Mouse (Mus musculus) brown adipose tissue, adult 24 weeks (tissue): Measurements from ENCODE around the gene Spag4. TPM values are rescaled to one million over a fixed set of nuclear protein-coding genes. Genes with fewer than 3 reads are reported as not detected.
A peak's percentile ranks its signal among the peaks of the same experiment; 100 is the strongest.

Experiments used
- H3K27ac ChIP-seq: fragments of 200-500 bp; replicated peaks from 2 replicates; pipeline ENCODE4 v1.5.1; 2012; ENCODE audit warnings: low read depth, mild to moderate bottlenecking, low read length
- H3K4me1 ChIP-seq: fragments of 200-500 bp; 2 replicates; pipeline ENCODE4 v1.6.1; 2012; ENCODE audit warnings: low read length, mixed read lengths; ENCODE audit not compliant: control insufficient read depth, insufficient read depth, insufficient read length
- H3K4me3 ChIP-seq: fragments of 200-500 bp; 2 replicates; pipeline ENCODE4 v1.5.1; 2012; ENCODE audit warnings: low read depth, mild to moderate bottlenecking, low read length, moderate library complexity; ENCODE audit not compliant: insufficient read depth
- polyA plus RNA-seq: library from polyadenylated mRNA; stranded (reverse); fragments of >200 nt; gene quantifications from 2 replicates; pipeline ENCODE4 v1.2.4, GENCODE M21; 2012; ENCODE audit not compliant: missing spikeins, insufficient read depth, insufficient read length

Spag4 gene
- 4.0 and 5.4 TPM in 2 replicates for polyA plus RNA-seq

DNA sequence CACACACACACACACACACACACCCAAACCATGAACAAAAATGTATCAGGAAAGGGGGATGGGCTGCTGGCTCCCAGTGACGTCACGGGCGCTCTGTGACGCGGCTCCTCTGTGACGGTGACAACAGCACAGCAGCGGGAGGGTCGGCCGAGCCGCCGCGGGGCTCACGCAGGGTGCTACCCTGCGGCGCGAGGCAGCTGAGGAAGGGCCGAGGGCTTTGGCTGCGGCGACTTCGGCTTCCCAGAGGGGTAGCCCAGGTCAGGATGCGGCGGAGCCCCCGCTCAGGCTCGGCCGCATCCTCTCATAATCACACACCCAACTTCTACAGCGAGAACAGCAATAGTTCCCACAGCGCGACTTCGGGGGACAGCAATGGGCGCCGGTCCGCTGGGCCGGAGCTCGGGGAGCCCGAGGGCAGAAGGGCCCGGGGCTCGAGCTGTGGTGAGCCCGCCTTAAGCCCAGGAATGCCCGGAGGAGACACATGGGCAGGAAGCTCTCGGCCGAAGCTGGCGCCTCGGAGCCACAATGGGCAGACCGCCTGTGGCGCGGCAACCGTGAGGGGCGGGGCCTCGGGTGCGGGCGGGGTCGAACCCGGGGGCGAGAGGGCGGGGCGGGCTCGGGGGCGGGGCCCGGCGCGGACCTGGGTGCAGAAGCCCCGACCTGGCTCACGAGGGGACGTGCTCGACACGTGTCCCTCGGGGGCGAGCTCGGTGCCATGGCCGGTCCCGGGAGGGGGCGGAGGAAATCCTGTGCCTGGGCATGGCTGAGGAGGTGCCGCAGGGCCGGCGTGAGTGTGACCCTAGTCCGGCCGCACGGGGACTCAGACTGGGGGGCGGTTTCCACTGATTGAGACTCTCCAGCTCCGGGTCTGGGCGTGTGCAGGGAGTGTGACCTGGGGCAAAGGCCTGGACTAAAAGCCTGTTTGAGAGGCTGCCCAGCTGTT lies at the start of gene Spag4:
Spag4 (plus strand) TSS at position 77 of the 943 bp plus-strand sequence.
- H3K4me3 ChIP-seq: peak within 1 kb of the TSS; percentile 74
- H3K4me1 ChIP-seq: no peaks in the 10 kb centered on the region
- no peak within 1 kb of the TSS for H3K27ac ChIP-seq

DNA sequence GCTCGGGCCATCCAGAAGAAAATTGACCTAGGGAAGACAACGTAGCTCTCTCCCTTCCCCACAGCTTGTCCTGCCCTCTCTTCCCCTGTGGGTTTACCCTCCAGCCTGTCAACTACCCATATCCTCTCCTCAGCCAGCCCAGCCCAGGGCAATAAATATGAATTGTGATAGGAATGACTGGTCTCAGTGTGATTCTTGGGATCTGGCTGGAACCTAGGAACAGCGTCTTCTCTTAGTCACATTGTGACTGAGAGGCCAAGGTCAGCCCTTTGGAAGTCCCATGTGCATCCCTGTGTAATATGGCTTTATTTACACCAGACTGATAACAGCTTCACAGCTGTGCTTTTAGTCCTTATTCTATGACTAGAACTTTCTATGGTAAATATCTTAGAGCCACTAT lies 46.9 kb upstream of the Spag4 start:
- Histone ChIP-seq H3K4me1 (no peaks in the 10 kb centered on the region), H3K4me3 (no peak overlapping the region), H3K27ac (no peak overlapping the region)

- Histone ChIP-seq H3K4me3 (no peak overlapping the region), H3K27ac (no peak overlapping the region), H3K4me1 (no peaks in the 10 kb centered on the region)
Measured at GRCm38 (mm10) chr2:156021219-156021618, 43.8 kb upstream of the Spag4 start.

DNA sequence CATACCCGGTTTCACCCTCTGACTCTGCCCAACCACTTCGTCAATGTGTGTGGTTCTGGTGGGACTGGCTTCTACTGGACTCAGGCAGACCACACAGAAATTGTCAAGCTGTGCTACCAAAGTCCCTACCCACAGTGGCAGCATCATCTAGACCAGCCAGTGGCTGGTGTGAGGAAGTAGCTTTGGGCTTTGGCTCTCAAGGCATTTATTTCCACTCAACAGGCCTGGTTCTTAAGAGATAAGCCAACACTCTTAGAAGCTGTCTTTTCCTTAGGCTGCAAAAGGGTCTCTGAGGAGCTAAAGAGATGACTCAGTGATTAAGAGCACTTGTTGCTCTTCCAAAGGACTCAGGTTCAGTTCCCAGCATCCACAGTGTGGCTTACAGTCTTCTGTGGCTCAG lies 43.2 kb upstream of the Spag4 start:
- no peak overlapping the region for H3K27ac ChIP-seq
- H3K4me3 ChIP-seq: no peak overlapping the region
- H3K4me1 ChIP-seq: no peaks in the 10 kb centered on the region

DNA sequence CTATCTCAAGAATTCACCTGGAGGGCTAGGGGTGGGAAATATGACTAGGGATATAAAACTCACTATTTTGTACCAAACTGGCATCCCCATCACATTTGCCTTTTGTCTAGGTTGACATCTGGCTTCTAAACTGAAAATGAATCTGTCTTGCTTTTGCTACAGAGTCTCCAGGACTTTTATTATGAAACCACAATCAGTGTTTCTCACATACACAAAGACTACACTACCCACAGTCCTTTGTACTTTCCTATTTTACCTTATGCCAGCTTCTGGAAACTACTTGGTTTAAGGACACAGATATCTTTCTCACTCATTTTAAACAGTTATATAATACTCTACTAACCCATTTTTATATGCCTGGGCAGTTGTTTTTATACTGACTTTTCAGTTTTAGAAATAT lies 39.5 kb upstream of the Spag4 start:
- Histone ChIP-seq H3K27ac (no peak overlapping the region), H3K4me1 (no peaks in the 10 kb centered on the region), H3K4me3 (no peak overlapping the region)

DNA sequence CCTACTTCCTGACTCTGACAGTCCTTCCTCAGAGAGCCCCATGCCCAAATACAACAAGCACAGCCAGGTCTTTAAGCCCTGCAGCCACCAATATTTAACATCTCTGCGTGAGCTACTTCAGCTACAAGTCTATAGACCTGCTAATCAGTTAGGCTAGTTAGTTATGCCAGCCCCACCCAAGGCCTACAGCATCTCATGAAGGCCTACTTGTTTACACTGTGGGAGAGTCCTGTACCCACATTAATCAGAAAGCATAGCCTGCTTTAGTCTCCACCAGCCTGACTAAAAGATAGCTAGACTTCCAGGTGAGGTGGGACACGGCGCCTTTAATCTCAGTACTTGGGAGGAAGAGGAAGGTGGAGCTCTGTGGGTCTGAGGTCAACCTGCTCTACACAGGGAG lies 25.6 kb upstream of the Spag4 start:
- H3K4me1 ChIP-seq: no peaks in the 10 kb centered on the region
- H3K4me3 ChIP-seq: no peak overlapping the region
- no peak overlapping the region for H3K27ac ChIP-seq

DNA sequence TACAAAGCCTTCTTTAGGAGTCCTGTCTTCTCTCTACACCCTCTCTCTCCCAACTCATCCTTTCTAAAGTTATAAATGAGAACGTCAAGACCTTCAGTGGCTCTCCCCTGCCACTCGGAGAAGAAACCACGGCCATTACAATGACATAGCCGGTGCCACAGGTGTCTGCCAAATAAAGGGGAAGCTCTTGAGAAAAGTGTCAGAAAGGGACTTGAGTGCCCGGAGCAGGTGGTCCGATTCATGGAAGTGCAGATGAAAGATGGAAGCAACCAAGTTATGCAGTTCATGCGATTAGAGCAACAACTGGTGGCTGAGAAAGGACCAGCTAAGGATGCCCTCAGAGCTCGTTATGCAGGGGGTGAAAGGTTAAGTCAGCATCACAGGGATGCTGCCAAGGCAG lies 22.1 kb upstream of the Spag4 start:
- no peak overlapping the region for H3K27ac ChIP-seq
- H3K4me3 ChIP-seq: no peak overlapping the region

GRCm38 (mm10) chr2:156047929-156048328 lies 17.0 kb upstream of the Spag4 start:
- H3K4me3 ChIP-seq: no peak overlapping the region
- H3K4me1 ChIP-seq: no peaks in the 10 kb centered on the region

More for the DNA sequence above, 22.1 kb upstream of the Spag4 start:
- no peaks in the 10 kb centered on the region for H3K4me1 ChIP-seq

GRCm38 (mm10) chr2:156052816-156053215 lies 12.2 kb upstream of the Spag4 start, which contains the start of gene Fer1l4:
Gene Fer1l4 (minus strand): TSS chr2:156052947.
- no peak within 1 kb of the TSS for H3K27ac ChIP-seq
- H3K4me3 ChIP-seq: no peak within 1 kb of the TSS
- no peaks in the 10 kb centered on the region for H3K4me1 ChIP-seq

More at GRCm38 (mm10) chr2:156047929-156048328, 17.0 kb upstream of the Spag4 start:
- H3K27ac ChIP-seq: no peak overlapping the region

- Histone ChIP-seq H3K4me3 (peak overlapping the region; percentile 68), H3K27ac (no peak overlapping the region), H3K4me1 (no peaks in the 10 kb centered on the region)
Measured at GRCm38 (mm10) chr2:156066126-156066525, 1.2 kb downstream of the Spag4 start.

DNA sequence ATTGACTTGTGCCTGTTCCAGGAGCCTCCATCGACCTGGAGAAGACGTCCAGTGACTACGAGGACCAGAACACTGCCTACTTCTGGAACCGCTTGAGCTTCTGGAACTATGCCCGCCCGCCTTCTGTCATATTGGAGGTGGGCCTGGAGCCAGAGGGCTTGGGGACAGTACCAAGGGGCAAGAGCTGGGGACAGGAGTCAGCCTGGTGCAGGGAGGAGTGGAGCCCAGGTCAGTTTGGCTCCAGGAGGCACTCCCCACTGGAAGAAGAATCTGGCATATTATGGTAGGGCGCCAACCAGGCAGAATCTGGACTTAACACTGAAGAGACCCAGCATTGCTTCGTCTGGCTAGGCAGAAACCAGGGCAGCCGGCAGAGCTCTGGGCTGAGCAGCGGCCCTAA lies 2.9 kb downstream of the Spag4 start:
- Histone ChIP-seq H3K4me3 (no peak overlapping the region), H3K27ac (no peak overlapping the region), H3K4me1 (no peaks in the 10 kb centered on the region)

- no peak overlapping the region for H3K27ac ChIP-seq
- H3K4me3 ChIP-seq: no peak overlapping the region
- H3K4me1 ChIP-seq: no peaks in the 10 kb centered on the region
Measured at GRCm38 (mm10) chr2:156071236-156071635, 6.3 kb downstream of the Spag4 start.

DNA sequence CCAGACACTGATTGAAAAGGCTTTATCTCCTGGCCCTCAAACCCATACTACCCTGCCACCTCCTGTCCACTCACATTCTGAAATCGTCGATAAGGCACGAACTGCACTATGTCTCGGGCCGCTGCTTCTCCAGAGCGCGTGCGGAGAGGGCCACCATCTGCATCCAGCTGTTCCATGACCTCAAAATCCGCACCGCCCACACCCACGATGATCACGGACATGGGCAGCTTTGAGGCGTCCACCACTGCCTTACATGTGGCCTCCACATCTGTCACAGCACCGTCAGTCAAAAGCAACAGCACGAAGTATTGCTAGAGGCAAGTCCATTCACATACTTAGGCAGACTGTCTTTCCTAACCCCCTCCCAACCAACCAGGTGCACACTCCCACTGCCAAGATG lies 8.8 kb downstream of the Spag4 start:
- Histone ChIP-seq H3K27ac (no peak overlapping the region), H3K4me3 (no peak overlapping the region), H3K4me1 (no peaks in the 10 kb centered on the region)

DNA sequence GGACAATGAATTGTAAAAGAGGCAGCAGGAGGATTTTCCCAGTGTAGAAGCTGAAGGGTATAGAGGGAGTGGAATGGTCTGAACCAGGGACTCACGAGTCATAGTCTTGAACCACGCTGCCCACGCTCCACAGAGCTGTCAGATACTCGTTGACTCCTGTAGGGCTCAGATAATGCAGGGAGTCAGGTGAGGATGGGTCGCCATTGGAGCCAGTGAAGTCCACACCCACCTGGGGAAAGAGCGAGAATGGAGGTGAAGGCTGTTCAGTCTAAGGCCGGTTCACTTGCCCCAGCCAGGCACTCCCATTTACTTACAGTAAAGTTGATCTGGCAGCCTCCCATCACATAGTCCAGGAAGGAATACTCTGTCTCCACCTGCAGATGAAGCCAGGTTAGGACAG lies 12.5 kb downstream of the Spag4 start:
- Histone ChIP-seq H3K4me3 (no peak overlapping the region), H3K4me1 (no peaks in the 10 kb centered on the region), H3K27ac (no peak overlapping the region)

DNA sequence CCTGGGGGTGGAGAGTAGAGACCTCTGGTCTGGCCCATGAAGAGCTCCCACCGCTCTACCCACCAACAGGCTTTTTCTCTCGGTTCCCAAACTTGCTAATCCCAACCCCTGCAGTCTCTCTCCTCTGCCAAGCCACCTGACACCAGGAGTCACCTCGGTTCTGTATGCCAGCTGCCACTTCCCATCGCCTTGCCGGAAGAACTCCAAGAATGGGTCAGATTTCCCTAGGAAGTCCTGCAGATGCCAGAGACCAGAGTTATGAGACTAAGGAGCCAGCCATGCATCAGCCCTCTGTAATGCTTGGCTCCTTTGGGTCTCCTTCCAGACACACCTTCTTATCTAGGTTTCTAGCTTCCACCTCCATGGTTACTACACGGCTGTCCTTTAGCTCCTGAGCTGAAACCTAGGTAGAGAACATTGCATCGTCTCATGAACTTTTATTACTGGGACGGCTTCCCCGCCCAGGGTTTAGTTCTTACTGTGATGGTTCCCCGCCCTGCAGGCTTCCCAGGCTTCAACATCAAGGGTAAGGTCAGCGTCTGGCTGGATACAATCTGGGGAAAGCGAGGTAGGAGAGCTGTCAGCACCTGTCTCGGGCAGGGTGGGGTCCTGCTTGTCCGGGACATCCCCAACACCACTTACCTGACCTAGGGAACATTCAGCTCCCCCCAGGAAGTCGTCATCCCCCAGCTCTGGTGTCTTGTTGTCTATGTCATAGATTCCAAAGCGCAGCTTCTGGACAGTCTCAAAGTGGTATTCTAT lies 13.6 kb downstream of the Spag4 start:
- no peaks in the 10 kb centered on the region for H3K4me1 ChIP-seq
- H3K27ac ChIP-seq: no peak overlapping the region
- H3K4me3 ChIP-seq: no peak overlapping the region
